Mouse (Mus musculus): Measurements from ENCODE around the gene Aar2. TPM values are rescaled to one million over a fixed set of nuclear protein-coding genes. Genes with fewer than 3 reads are reported as not detected.
"Not testable (repeated sequence)": the region's sequence is repeated elsewhere in the genome, so short reads cannot be mapped to it uniquely, and the experiment has no call there.

The Aar2 gene
- polyA plus RNA-seq, 1 experiment from 2014 or later: 21.8 TPM

- no peak for TF ChIP-seq EP300 (IDR thresholded peaks at IDR 0.05)
- TF ChIP-seq CTCF (IDR thresholded peaks at IDR 0.05): no peak
- WGBS: 83% methylated on average over 9 of the region's 9 CpGs
- ATAC-seq (no peak), DNase-seq (ENCODE audit: low spot score) (no peak)
- Histone ChIP-seq H3K4me1 (ENCODE audit: insufficient read depth, low read depth, low read length) (no peaks in the 10 kb centered on the region), H3K9ac (replicated peaks; ENCODE audit: low read depth) (no peak overlapping the region), H3K27ac (ENCODE audit: low read length) (no peak overlapping the region), H3K9me3 (ENCODE audit: low read length) (no peaks in the 10 kb centered on the region), H3K4me2 (replicated peaks; ENCODE audit: low read depth, low read length) (no peak overlapping the region), H3K4me3 (ENCODE audit: low read depth, low read length) (no peak overlapping the region), H3K27me3 (replicated peaks; ENCODE audit: insufficient read depth, low read length) (no peaks in the 10 kb centered on the region), H3K36me3 (ENCODE audit: insufficient read depth, low read length) (0 out of 2 replicates have a peak, but pooled peaks cover 4% of the 10 kb centered on the region)
These were observed 32.3 kb upstream of the Aar2 start for GRCm38 (mm10) chr2:156515102-156515501.

- WGBS: 30% methylated on average over 7 of the region's 7 CpGs
- peak; percentile 47 for ATAC-seq
These were observed 31.7 kb upstream of the Aar2 start for GRCm38 (mm10) chr2:156515565-156516185.

DNA sequence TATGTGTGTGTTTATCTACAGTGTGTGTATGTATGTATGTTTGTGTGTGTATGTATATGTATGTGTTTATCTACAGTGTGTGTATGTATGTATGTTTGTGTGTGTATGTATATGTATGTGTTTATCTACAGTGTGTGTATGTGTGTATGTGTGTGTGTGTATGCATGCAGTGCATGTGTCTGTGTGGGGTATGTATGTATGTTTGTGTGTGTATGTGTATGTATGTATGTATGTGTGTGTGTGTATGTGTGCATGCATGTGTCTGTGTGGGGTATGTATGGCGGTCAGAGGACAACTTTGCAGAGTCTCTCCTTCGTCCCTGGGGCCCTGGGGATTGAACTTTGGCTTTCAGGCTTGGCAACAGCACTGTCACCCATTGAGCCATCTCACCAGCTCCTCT is 30.7 kb upstream of the Aar2 start:
- WGBS: 68% methylated on average over 2 of the region's 2 CpGs
- not testable (repeated sequence) for DNase-seq (ENCODE audit: low spot score); ATAC-seq

More at GRCm38 (mm10) chr2:156515565-156516185, 31.7 kb upstream of the Aar2 start:
- Histone ChIP-seq H3K9me3 (ENCODE audit: low read length) (no peaks in the 10 kb centered on the region), H3K27ac (ENCODE audit: low read length) (no peak overlapping the region), H3K36me3 (ENCODE audit: insufficient read depth, low read length) (0 out of 2 replicates have a peak, but pooled peaks cover 4% of the 10 kb centered on the region), H3K9ac (replicated peaks; ENCODE audit: low read depth) (no peak overlapping the region), H3K27me3 (replicated peaks; ENCODE audit: insufficient read depth, low read length) (no peaks in the 10 kb centered on the region), H3K4me2 (replicated peaks; ENCODE audit: low read depth, low read length) (no peak overlapping the region), H3K4me1 (ENCODE audit: insufficient read depth, low read depth, low read length) (no peaks in the 10 kb centered on the region), H3K4me3 (ENCODE audit: low read depth, low read length) (no peak overlapping the region)
- peak; percentile 68 for DNase-seq (ENCODE audit: low spot score)
- TF ChIP-seq CTCF (IDR thresholded peaks at IDR 0.05) (peak; percentile 94), EP300 (IDR thresholded peaks at IDR 0.05) (no peak)

GRCm38 (mm10) chr2:156518306-156518705 is 29.1 kb upstream of the Aar2 start:
- Histone ChIP-seq H3K4me1 (ENCODE audit: insufficient read depth, low read depth, low read length) (no peaks in the 10 kb centered on the region), H3K27ac (ENCODE audit: low read length) (no peak overlapping the region), H3K9me3 (ENCODE audit: low read length) (no peaks in the 10 kb centered on the region), H3K9ac (replicated peaks; ENCODE audit: low read depth) (no peak overlapping the region), H3K36me3 (ENCODE audit: insufficient read depth, low read length) (0 out of 2 replicates have a peak, but pooled peaks cover 4% of the 10 kb centered on the region), H3K4me2 (replicated peaks; ENCODE audit: low read depth, low read length) (no peak overlapping the region), H3K27me3 (replicated peaks; ENCODE audit: insufficient read depth, low read length) (no peaks in the 10 kb centered on the region), H3K4me3 (ENCODE audit: low read depth, low read length) (no peak overlapping the region)
- DNase-seq (ENCODE audit: low spot score) (no peak), ATAC-seq (no peak)
- no peak for TF ChIP-seq CTCF (IDR thresholded peaks at IDR 0.05)
- no peak for TF ChIP-seq EP300 (IDR thresholded peaks at IDR 0.05)
- 79% methylated on average over 6 of the region's 6 CpGs for WGBS

More for the DNA sequence above, 30.7 kb upstream of the Aar2 start:
- not testable (repeated sequence) for H3K4me2 ChIP-seq (replicated peaks; ENCODE audit: low read depth, low read length); H3K36me3 ChIP-seq (ENCODE audit: insufficient read depth, low read length); H3K27ac ChIP-seq (ENCODE audit: low read length); H3K4me1 ChIP-seq (ENCODE audit: insufficient read depth, low read depth, low read length); H3K9ac ChIP-seq (replicated peaks; ENCODE audit: low read depth); H3K27me3 ChIP-seq (replicated peaks; ENCODE audit: insufficient read depth, low read length); H3K9me3 ChIP-seq (ENCODE audit: low read length); H3K4me3 ChIP-seq (ENCODE audit: low read depth, low read length)

- 86% methylated on average over 5 of the region's 5 CpGs for WGBS
- ATAC-seq (no peak), DNase-seq (ENCODE audit: low spot score) (no peak)
- TF ChIP-seq EP300 (IDR thresholded peaks at IDR 0.05) (no peak), CTCF (IDR thresholded peaks at IDR 0.05) (no peak)
- H3K4me3 ChIP-seq (ENCODE audit: low read depth, low read length): no peak overlapping the region
- H3K4me2 ChIP-seq (replicated peaks; ENCODE audit: low read depth, low read length): no peak overlapping the region
- H3K4me1 ChIP-seq (ENCODE audit: insufficient read depth, low read depth, low read length): no peaks in the 10 kb centered on the region
- no peaks in the 10 kb centered on the region for H3K9me3 ChIP-seq (ENCODE audit: low read length)
- no peaks in the 10 kb centered on the region for H3K36me3 ChIP-seq (ENCODE audit: insufficient read depth, low read length)
- no peak overlapping the region for H3K9ac ChIP-seq (replicated peaks; ENCODE audit: low read depth)
- H3K27me3 ChIP-seq (replicated peaks; ENCODE audit: insufficient read depth, low read length): no peaks in the 10 kb centered on the region
- no peak overlapping the region for H3K27ac ChIP-seq (ENCODE audit: low read length)
These were observed 27.8 kb upstream of the Aar2 start for GRCm38 (mm10) chr2:156519584-156519983.

DNA sequence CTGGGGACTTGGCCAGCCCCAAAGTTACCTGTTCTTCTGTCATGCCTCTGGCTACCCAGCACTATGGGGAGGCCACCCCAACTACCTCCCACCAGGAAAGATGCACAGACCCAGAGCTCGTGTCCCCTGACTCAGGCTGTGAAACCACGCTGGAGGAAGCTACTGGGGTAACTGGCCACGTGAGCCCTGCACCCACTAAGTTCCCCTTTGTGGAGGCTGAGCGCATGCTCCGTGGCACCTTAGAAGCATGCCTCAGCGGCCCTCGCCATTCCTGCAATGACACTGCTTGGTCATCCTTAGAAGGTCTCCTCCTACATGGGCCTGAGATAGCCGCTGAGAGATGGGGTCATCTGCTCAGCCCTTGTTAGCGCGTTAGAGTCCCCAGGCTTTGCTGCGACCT is 24.4 kb upstream of the Aar2 start:
- WGBS: 84% methylated on average over 11 of the region's 11 CpGs
- DNase-seq (ENCODE audit: low spot score) (no peak), ATAC-seq (no peak)
- no peak overlapping the region for H3K27ac ChIP-seq (ENCODE audit: low read length)
- no peaks in the 10 kb centered on the region for H3K9me3 ChIP-seq (ENCODE audit: low read length)
- no peak overlapping the region for H3K9ac ChIP-seq (replicated peaks; ENCODE audit: low read depth)
- no peak overlapping the region for H3K4me3 ChIP-seq (ENCODE audit: low read depth, low read length)
- TF ChIP-seq EP300 (IDR thresholded peaks at IDR 0.05): no peak
- no peak for TF ChIP-seq CTCF (IDR thresholded peaks at IDR 0.05)
- no peak overlapping the region for H3K4me2 ChIP-seq (replicated peaks; ENCODE audit: low read depth, low read length)
- no peaks in the 10 kb centered on the region for H3K27me3 ChIP-seq (replicated peaks; ENCODE audit: insufficient read depth, low read length)
- H3K36me3 ChIP-seq (ENCODE audit: insufficient read depth, low read length): no peaks in the 10 kb centered on the region
- no peaks in the 10 kb centered on the region for H3K4me1 ChIP-seq (ENCODE audit: insufficient read depth, low read depth, low read length)

All from lung, postnatal 0 days (tissue).